Mouse (Mus musculus): ENCODE measurements around the gene Clip1. TPM values are rescaled to one million over a fixed set of nuclear protein-coding genes. Genes with fewer than 3 reads are reported as not detected.

The Clip1 gene
- 10 to 100 TPM; 94.8 to 97.0 TPM for total RNA-seq (2023)

GRCm38 (mm10) chr5:123684221-123685144, at the start of gene Clip1:
Gene Clip1, minus strand, starts transcription at chr5:123684618.

GRCm38 (mm10) chr5:123720328-123721311, 36.2 kb upstream of the Clip1 start, which contains the start of gene Zcchc8:
Gene Zcchc8, minus strand, starts transcription at chr5:123721100.

GRCm38 (mm10) chr5:123572357-123573186, 111.8 kb downstream of the Clip1 start, which contains the start of gene Vps33a:
Gene Vps33a, minus strand, starts transcription at chr5:123573038.

Other genes with a start within 250 kb of the Clip1 start
- not detected for gene Lrrc43, start 195.3 kb downstream of the Clip1 start, total RNA-seq (2023)
- not detected for gene Il31, start 195.1 kb downstream of the Clip1 start, total RNA-seq (2023)
- gene B3gnt4, start 174.2 kb downstream of the Clip1 start, total RNA-seq (2023) = not detected
- 10 to 100 TPM; 29.7 to 34.7 TPM for gene Diablo, start 160.4 kb downstream of the Clip1 start, total RNA-seq (2023)
- gene Gm49027, start 159.1 kb downstream of the Clip1 start, total RNA-seq (2023) = 1 to 10 TPM; 1.9 to 3.2 TPM
- 10 to 100 TPM; 41.2 to 49.1 TPM for gene Vps33a, start 111.6 kb downstream of the Clip1 start, total RNA-seq (2023)
- gene Zcchc8, start 36.5 kb upstream of the Clip1 start, total RNA-seq (2023) = 100 to 1,000 TPM in 1 of 2 experiments, 10 to 100 TPM in 1; 96.4 to 103 TPM
- gene Rsrc2, start 64.8 kb upstream of the Clip1 start, total RNA-seq (2023) = 100 to 1,000 TPM; 165 to 192 TPM
- gene Kntc1, start 65.1 kb upstream of the Clip1 start, total RNA-seq (2023) = 1 to 10 TPM; 1.1 to 2.3 TPM
- gene Hcar2, start 180.9 kb upstream of the Clip1 start, total RNA-seq (2023) = 10 to 100 TPM; 64.6 to 64.9 TPM
- gene Hcar1, start 195.4 kb upstream of the Clip1 start, total RNA-seq (2023) = not detected
- gene Denr, start 222.6 kb upstream of the Clip1 start, total RNA-seq (2023) = 10 to 100 TPM; 26.3 to 28.5 TPM
- gene Gm43518, start 242.8 kb upstream of the Clip1 start, total RNA-seq (2023) = 1 to 10 TPM in 1 of 2 experiments, not detected in 1; 1.1 TPM
- 1 to 10 TPM in 1 of 2 experiments, under 1 TPM in 1; 0.86 to 1.5 TPM for gene Ccdc62, start 246.1 kb upstream of the Clip1 start, total RNA-seq (2023)